Mouse (Mus musculus) thymus, adult 18-20 months (tissue): ENCODE measurements around the gene Ddah2.

ENCODE experiments used
- DNase-seq, 2 experiments: peaks; one replicate each; pipeline ENCODE4 v3.0.0; 2022; ENCODE audit warnings: mixed read lengths in 2 of 2

Gene Ddah2

GRCm38 (mm10) chr17:35051156-35052086 lies 7.4 kb upstream of the Ddah2 start:
- peak; percentile 61 to 81 for DNase-seq

DNA sequence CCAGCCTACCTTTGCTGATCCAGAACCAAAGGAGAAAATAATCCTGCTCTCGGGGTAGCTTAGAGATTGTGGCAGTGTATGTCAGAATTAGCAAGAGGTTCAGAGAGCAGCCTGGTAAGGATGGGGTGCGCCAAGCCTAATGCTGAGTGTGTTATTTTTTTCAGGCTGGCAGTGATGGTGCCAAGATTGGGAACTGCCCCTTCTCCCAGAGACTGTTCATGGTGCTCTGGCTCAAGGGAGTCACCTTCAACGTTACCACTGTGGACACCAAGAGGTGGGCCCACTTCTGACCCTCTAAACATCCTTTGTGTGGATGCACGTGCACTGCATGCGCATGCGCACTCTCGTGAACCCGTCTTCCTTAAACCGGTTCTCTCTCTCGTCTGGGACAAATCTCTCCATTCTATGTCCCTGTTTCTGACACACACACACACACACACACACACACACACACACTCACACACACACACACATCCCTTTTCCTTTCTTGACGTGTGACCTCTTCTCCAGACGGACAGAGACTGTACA lies 6.5 kb upstream of the Ddah2 start:
- no peak for DNase-seq

DNA sequence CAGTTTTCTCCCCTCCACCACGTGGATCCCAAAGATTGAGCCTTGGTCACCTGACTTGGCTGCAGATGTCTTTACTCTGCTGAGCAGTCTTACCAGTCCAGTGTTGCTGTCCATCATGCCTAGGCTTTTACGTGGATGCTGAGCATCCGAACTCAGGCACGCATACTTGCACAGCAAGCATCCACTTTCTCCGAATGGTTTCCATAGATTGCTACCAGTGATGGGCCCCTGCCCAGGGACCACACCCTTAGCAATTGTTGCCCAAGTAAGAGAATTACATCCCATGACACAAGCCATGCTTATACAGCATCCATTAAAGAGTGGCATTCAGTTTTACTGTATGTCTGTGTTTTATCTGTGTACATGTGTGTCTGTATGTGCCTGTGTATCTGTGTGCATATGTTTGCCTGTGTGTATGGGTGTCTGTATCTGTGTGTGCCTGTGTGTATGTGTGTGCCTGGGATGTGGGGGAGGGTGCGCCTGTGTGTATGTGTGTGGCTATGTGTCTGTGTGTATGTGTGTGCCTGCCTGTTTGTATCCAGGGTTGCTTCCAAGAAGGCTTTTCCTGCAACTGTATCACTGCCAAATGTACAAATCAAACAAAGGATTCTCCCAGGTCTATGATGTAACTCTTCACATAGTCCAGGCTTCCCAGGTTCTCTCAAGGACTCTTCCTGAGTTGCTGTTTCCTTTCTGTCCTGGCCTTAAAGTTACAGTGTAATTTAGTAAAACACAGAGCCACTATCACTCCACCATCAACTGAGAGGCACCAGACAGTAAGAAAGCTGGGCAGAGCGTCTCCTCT lies 2.9 kb upstream of the Ddah2 start:
- no peak for DNase-seq

DNA sequence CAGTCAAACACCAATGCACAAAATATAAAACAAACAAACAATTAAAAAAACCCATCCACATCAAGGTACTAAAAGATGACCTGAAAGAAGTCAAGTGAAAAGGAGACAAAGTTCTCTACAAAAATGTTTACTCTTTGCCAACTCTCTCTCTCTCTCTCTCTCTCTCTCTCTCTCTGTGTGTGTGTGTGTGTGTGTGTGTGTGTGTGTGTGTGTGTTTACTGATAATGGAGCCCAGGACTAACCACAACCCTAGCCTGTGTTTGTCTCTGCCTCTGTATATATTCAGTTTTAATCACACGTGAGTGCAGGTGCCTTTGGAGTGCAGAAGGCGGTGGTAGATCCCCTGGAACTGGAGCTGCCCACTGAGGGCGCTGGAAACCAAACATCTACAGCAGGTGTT lies 1.7 kb upstream of the Ddah2 start:
- no peak for DNase-seq

DNA sequence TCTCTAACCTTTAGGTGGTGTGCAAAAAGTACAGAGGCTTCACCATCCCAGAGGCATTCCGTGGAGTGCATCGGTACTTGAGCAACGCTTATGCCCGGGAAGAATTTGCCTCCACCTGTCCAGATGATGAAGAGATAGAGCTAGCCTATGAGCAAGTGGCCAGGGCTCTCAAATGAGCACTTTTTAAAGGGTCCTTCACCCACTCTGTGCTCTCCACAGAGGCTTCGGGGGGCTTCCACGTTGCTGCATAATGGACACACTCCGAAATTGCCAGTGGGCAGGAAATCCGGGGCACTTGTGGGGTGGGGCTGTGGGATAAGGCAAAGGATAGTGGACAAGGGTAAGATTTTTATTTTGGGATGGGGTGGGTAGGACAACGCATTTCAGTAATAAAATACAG lies 519 bp upstream of the Ddah2 start:
- no peak for DNase-seq

DNA sequence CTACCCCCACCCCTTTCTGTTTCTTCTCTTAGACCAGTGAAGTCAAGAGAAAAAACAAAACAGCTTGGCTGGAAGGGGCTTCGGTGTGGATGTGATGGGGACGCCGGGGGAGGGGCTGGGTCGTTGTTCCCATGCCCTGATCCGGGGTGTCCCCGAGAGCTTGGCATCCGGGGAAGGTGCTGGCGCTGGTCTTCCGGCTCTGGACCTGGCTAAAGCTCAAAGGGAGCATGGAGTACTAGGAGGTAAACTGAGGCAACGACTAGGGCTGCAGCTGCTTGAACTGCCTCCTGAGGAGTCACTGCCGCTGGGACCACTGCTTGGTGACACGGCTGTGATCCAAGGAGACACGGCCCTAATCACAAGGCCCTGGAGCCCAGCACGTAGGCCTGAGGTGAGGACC lies 1.2 kb downstream of the Ddah2 start:
- DNase-seq = peak in 1 of 2 experiments; percentile 25

GRCm38 (mm10) chr17:35060737-35061297 lies 2.0 kb downstream of the Ddah2 start:
- DNase-seq = no peak

GRCm38 (mm10) chr17:35061299-35061698 lies 2.5 kb downstream of the Ddah2 start:
- no peak for DNase-seq

DNA sequence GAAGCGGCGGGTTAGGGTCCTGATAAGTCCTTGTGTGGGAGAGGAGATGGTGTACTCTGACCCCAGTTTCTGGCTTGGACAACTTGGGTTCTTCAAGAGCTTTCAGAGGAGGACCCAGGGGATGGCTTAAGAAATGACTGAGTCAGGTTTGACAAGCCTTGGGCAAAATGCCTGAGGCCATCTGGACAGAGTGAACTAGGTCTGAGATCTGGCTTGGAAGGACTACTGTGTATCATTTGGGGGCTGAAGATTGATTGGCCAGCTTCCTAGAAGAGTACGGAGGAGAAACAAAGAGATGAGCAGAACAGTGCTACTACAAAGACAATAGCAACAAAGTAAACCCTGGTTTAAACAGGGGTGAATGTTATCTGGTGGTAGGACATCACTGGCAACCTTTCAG lies 4.6 kb downstream of the Ddah2 start:
- DNase-seq = no peak

DNA sequence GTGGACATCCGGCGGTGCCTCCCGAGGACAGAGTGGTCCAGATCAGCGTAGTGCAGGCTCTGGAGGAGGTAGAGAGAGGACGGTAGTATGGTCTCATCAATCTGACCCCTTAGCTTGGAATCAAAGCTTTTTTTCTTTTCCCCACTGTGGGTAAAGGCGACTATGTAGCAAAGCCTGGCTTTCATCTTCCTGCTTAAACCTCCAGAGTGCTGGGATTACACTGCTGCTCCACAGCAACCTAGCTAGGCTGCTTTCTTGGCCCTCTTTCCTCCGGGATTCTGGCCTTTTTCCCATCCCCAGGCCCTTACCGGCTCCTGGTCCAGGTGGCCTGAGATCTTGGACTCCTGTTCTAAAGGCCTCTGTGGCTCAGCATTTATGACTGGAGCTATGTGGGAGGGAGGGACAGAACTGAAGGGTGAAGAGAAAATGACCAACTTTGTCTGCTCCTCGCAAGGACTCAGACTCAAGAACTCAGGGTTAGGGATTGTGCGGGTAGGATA lies 5.6 kb downstream of the Ddah2 start:
- no peak for DNase-seq

DNA sequence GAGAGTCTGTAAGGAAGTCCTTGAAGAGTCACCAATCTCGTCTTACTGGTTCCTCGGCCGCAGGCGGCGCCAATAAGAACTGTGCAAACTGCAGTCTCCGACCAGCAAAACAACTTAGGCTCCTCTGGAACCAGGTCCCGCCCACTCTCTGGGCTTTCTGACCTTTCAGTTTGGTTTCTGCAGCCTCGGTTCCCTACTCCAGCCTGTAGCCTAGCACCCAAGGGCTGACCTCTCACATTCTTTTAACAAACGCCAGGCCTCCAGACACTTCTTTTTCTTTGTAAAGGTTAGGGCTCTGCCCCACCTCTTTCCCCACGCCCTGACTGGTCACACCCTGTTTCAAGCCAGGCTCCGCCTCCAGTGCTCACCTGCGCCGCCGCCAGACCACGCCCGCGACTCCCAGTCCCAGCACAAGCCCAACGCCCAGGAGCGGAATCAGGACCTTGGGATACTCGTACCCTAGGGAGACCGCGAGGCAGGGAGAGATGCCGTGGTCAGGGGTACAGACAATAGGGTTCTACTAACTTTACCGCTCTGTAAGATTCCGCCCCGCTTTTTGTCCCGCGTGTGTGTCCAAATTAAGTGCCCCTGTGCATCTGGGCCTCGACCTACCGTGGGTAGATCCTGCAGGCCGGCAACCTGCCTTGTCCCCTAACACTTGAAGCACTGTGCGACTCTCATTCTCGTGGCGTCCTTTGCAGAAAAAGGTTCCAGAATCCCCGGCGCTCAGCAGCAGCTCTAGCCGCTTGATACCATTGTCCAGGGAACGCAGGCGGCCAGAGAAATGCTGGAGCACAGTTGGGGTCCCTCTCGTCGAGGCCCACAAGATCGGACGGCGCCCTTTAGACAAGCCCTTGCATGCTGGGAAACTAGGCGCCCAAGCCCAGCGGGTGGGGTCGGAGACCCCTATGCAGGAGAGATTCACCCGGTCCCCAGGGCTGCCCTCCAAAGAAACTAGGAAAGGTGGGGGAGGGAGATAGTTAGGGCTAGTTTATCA lies 6.4 kb downstream of the Ddah2 start, which contains the start of gene Ly6g6c:
TSS of gene Ly6g6c (plus strand) at position 438 of the 997 bp plus-strand sequence.
- DNase-seq = no peak

DNA sequence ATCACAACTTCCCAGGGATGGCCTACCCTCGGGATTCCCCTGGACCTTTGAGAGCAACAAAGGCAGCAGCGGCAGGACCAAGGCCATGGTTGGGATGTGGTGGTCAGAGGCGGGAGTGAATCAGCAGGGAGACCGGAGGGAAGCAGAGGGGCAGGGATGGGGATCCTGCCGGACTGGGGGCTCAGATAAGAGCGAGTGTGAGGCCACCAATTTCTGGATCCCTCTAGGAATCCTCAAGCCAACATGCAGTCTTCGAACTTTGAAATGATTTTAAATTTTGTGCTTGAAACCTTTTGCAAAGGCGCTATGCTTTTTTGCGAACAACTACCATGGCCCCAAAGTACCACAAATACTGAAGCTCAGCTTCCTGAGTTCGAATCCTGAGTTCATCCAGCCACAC lies 7.2 kb downstream of the Ddah2 start, which contains the start of gene Mpig6b:
TSS of gene Mpig6b (minus strand) at position 101 of the 400 bp plus-strand sequence.
- DNase-seq = no peak

- DNase-seq = no peak
Observed at GRCm38 (mm10) chr17:35068213-35068914, 9.5 kb downstream of the Ddah2 start.

DNA sequence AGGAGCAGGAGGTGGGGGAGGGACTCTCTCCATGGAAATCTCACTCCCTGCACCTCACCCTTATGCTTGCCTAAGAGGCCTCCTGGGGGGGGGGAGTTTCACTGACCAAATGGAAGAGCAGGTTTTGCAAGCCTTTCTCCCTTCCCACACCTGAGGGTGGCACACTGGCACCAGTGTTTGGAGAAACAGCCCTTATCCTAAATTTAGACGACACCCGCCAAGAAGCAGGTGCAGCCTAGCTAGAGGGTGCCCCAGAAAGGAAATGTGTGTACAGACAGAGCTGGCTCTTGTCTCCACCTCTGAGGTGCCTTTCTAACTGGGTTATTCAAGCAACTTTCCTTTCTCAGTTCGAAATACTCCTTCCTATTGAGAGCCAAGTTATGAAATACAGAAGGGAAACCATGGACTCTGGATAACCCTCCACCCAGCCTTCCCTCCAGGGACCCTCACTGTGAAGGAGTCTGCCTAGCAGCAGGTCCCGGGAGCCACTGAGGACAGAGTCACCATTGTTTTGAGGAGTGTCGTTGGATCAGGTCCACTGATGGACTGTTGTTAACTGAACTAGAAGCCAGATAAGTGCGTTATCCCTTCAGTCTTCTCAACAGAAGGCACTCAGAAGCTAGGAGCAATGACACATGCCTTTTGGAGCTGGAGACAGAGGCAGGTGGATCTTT lies 11.9 kb downstream of the Ddah2 start:
- peak; percentile 51 to 62 for DNase-seq

GRCm38 (mm10) chr17:35071454-35071853 lies 12.6 kb downstream of the Ddah2 start:
- no peak for DNase-seq

GRCm38 (mm10) chr17:35074097-35074496 lies 15.3 kb downstream of the Ddah2 start:
- DNase-seq = peak; percentile 27 to 32

GRCm38 (mm10) chr17:35076507-35077176 lies 17.8 kb downstream of the Ddah2 start, which contains the start of gene Ly6g6e:
Ly6g6e (plus strand) TSS chr17:35076902.
- no peak for DNase-seq

DNA sequence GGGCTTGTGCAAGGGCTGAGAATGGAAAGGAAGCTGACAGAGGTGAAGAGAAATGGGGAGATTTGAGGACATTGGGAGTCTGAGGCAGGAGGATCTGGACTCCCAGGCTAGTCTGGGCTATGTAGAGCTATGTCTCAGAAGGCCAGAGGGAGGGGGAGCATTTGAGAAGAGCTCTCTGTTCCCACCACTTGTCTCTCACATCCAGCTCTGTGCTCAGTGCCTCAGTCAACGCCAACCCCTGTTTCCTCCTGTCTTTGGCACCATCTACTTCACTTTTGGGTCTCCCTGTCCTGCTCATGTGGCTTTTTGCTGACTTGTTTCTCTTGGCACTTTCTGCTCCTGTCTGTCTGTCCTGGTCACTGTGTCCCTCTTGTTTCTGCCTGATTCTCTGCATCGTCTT lies 18.4 kb downstream of the Ddah2 start:
- no peak for DNase-seq

- DNase-seq = no peak
Observed at GRCm38 (mm10) chr17:35077786-35078233, 19.0 kb downstream of the Ddah2 start, which contains the start of gene Ly6g6d. Ly6g6d (minus strand) TSS chr17:35078065.
